Mouse (Mus musculus) neural tube, embryonic 14.5 days (tissue): ENCODE data around the gene Olfr1220. TPM values are rescaled to one million over a fixed set of nuclear protein-coding genes. Genes with fewer than 3 reads are reported as not detected.

Experiments
- ATAC-seq: fragments of 200-750 bp; cut with Nextera tagmentation; 2 replicates; pipeline ENCODE4 v1.8.0; 2017; ENCODE audit warnings: low read depth, mild to moderate bottlenecking, moderate TSS enrichment, moderate library complexity
- H3K27ac ChIP-seq: fragments of 300-500 bp; sonication (generic); 2 replicates; pipeline ENCODE4 v1.5.1; 2014; ENCODE audit warnings: low read depth, mild to moderate bottlenecking, control low read depth, low read length, moderate library complexity, mixed read lengths
- H3K27me3 ChIP-seq: fragments of 300-500 bp; sonication (generic); 2 replicates; pipeline ENCODE4 v1.6.1; 2014; ENCODE audit warnings: low read length; ENCODE audit not compliant: control insufficient read depth, insufficient read depth
- H3K36me3 ChIP-seq: fragments of 300-500 bp; sonication (generic); 2 replicates; pipeline ENCODE4 v1.6.1; 2014; ENCODE audit warnings: low read length, mixed read lengths; ENCODE audit not compliant: control insufficient read depth, insufficient read depth
- H3K4me1 ChIP-seq: fragments of 300-500 bp; sonication (generic); 2 replicates; pipeline ENCODE4 v1.6.1; 2014; ENCODE audit warnings: low read length; ENCODE audit not compliant: control insufficient read depth, insufficient read depth
- H3K4me2 ChIP-seq: fragments of 300-500 bp; sonication (generic); 2 replicates; pipeline ENCODE4 v1.6.1; 2014; ENCODE audit warnings: mild to moderate bottlenecking, low read depth, low read length, control low read depth
- H3K4me3 ChIP-seq: fragments of 300-500 bp; sonication (generic); 2 replicates; pipeline ENCODE4 v1.5.1; 2014; ENCODE audit warnings: low read depth, low read length, control low read depth, mixed read lengths
- H3K9ac ChIP-seq: fragments of 300-500 bp; sonication (generic); replicated peaks from 2 replicates; pipeline ENCODE4 v1.6.1; 2014; ENCODE audit warnings: low read depth, mild to moderate bottlenecking, control low read depth, low read length, mixed read lengths
- H3K9me3 ChIP-seq: fragments of 300-500 bp; sonication (generic); 2 replicates; pipeline ENCODE4 v1.6.1; 2016; ENCODE audit warnings: low read length; ENCODE audit not compliant: control insufficient read depth
- WGBS: fragments of 180-500 bp; shearing (Covaris S2); extraction: QIAGEN DNeasy Blood & Tissue Kit; methylation state at CpG from one replicate; pipeline ENCODE4 v1.1.7; 2014; 5-methylcytosine and 5-hydroxymethylcytosine counted together
- polyA plus RNA-seq: library from polyadenylated mRNA; unstranded; fragments of >200 nt; fragmentation: Nextera tagmentation; extraction: Ambion mirVana; gene quantifications from 2 replicates; pipeline ENCODE4 v1.2.1, GENCODE M21; 2014

Olfr1220 gene
- polyA plus RNA-seq: not detected in 2 replicates

- WGBS: 82% methylated on average over 3 of the region's 3 CpGs
- H3K36me3 ChIP-seq: no peaks in the 10 kb centered on the region
- no peak within 1 kb of the TSS for H3K27ac ChIP-seq
- H3K9ac ChIP-seq: no peak within 1 kb of the TSS
- H3K4me3 ChIP-seq: no peak within 1 kb of the TSS
- no peak within 1 kb of the TSS for H3K4me2 ChIP-seq
- no peak for ATAC-seq
- H3K27me3 ChIP-seq: no peaks in the 10 kb centered on the region
- H3K4me1 ChIP-seq: no peaks in the 10 kb centered on the region
- H3K9me3 ChIP-seq: no peaks in the 10 kb centered on the region
Measured at GRCm38 (mm10) chr2:89106735-89107134, at the start of gene Olfr1220. TSS of gene Olfr1220 (minus strand) at chr2:89106835.

GRCm38 (mm10) chr2:89151460-89151859, 44.8 kb upstream of the Olfr1220 start, which contains the start of gene Olfr1223:
TSS of gene Olfr1223 (minus strand) at chr2:89151560.
- H3K27me3 ChIP-seq: no peaks in the 10 kb centered on the region
- WGBS: 74% methylated on average over 1 of the region's 1 CpGs
- no peak within 1 kb of the TSS for H3K27ac ChIP-seq
- no peak within 1 kb of the TSS for H3K4me2 ChIP-seq
- no peak within 1 kb of the TSS for H3K9ac ChIP-seq
- no peak for ATAC-seq
- no peak within 1 kb of the TSS for H3K4me3 ChIP-seq
- no peaks in the 10 kb centered on the region for H3K4me1 ChIP-seq
- no peaks in the 10 kb centered on the region for H3K36me3 ChIP-seq
- no peaks in the 10 kb centered on the region for H3K9me3 ChIP-seq

- Histone ChIP-seq H3K9me3 (no peaks in the 10 kb centered on the region), H3K27ac (no peak within 1 kb of the TSS), H3K9ac (no peak within 1 kb of the TSS), H3K27me3 (no peaks in the 10 kb centered on the region), H3K4me2 (no peak within 1 kb of the TSS), H3K4me1 (no peaks in the 10 kb centered on the region), H3K4me3 (no peak within 1 kb of the TSS), H3K36me3 (no peaks in the 10 kb centered on the region)
- ATAC-seq: no peak
- 82% methylated on average over 3 of the region's 3 CpGs for WGBS
Measured at GRCm38 (mm10) chr2:89132954-89133353, 26.3 kb upstream of the Olfr1220 start, which contains the start of gene Olfr1222. TSS of gene Olfr1222 (minus strand) at chr2:89133054.

GRCm38 (mm10) chr2:89117183-89117582, 10.5 kb upstream of the Olfr1220 start, which contains the start of gene Olfr1221:
TSS of gene Olfr1221 (minus strand) at chr2:89117283.
- Histone ChIP-seq H3K4me2 (no peak within 1 kb of the TSS), H3K27ac (no peak within 1 kb of the TSS), H3K9me3 (no peaks in the 10 kb centered on the region), H3K4me1 (no peaks in the 10 kb centered on the region), H3K27me3 (no peaks in the 10 kb centered on the region), H3K36me3 (no peaks in the 10 kb centered on the region), H3K4me3 (no peak within 1 kb of the TSS), H3K9ac (no peak within 1 kb of the TSS)
- WGBS: 89% methylated on average over 2 of the region's 2 CpGs
- no peak for ATAC-seq

GRCm38 (mm10) chr2:89105651-89106050, 984 bp downstream of the Olfr1220 start:
- Histone ChIP-seq H3K27ac (no peak overlapping the region), H3K4me2 (no peak overlapping the region), H3K36me3 (no peaks in the 10 kb centered on the region), H3K9me3 (no peaks in the 10 kb centered on the region), H3K9ac (no peak overlapping the region), H3K27me3 (no peaks in the 10 kb centered on the region), H3K4me3 (no peak overlapping the region), H3K4me1 (no peaks in the 10 kb centered on the region)
- ATAC-seq: no peak

- no peak for ATAC-seq
- Histone ChIP-seq H3K27me3 (no peaks in the 10 kb centered on the region), H3K4me3 (no peak overlapping the region), H3K9me3 (no peaks in the 10 kb centered on the region), H3K4me2 (no peak overlapping the region), H3K9ac (no peak overlapping the region), H3K27ac (no peak overlapping the region), H3K36me3 (no peaks in the 10 kb centered on the region), H3K4me1 (no peaks in the 10 kb centered on the region)
- 95% methylated on average over 1 of the region's 1 CpGs for WGBS
Measured at GRCm38 (mm10) chr2:89093848-89094247, 12.8 kb downstream of the Olfr1220 start.

GRCm38 (mm10) chr2:89083413-89083812, 23.2 kb downstream of the Olfr1220 start, which contains the start of gene Olfr1219:
TSS of gene Olfr1219 (minus strand) at chr2:89083513.
- Histone ChIP-seq H3K4me3 (no peak within 1 kb of the TSS), H3K36me3 (no peaks in the 10 kb centered on the region), H3K9ac (no peak within 1 kb of the TSS), H3K4me1 (no peaks in the 10 kb centered on the region), H3K27me3 (no peaks in the 10 kb centered on the region), H3K27ac (no peak within 1 kb of the TSS), H3K4me2 (no peak within 1 kb of the TSS), H3K9me3 (no peaks in the 10 kb centered on the region)
- ATAC-seq: no peak
- WGBS: 67% methylated on average over 1 of the region's 1 CpGs

- H3K9ac ChIP-seq: no peak overlapping the region
- no peak for ATAC-seq
- H3K36me3 ChIP-seq: no peaks in the 10 kb centered on the region
- no peak overlapping the region for H3K27ac ChIP-seq
- no peak overlapping the region for H3K4me3 ChIP-seq
- H3K4me2 ChIP-seq: no peak overlapping the region
- H3K27me3 ChIP-seq: no peaks in the 10 kb centered on the region
- no peaks in the 10 kb centered on the region for H3K4me1 ChIP-seq
- no peaks in the 10 kb centered on the region for H3K9me3 ChIP-seq
Measured at GRCm38 (mm10) chr2:89081487-89081886, 25.1 kb downstream of the Olfr1220 start.

- H3K4me1 ChIP-seq: no peaks in the 10 kb centered on the region
- no peak within 1 kb of the TSS for H3K27ac ChIP-seq
- ATAC-seq: no peak
- no peaks in the 10 kb centered on the region for H3K36me3 ChIP-seq
- H3K9ac ChIP-seq: no peak within 1 kb of the TSS
- H3K9me3 ChIP-seq: no peaks in the 10 kb centered on the region
- no peak within 1 kb of the TSS for H3K4me2 ChIP-seq
- H3K27me3 ChIP-seq: no peaks in the 10 kb centered on the region
- H3K4me3 ChIP-seq: no peak within 1 kb of the TSS
Measured at GRCm38 (mm10) chr2:89061087-89061486, 45.5 kb downstream of the Olfr1220 start, which contains the start of gene Olfr1218. TSS of gene Olfr1218 (minus strand) at chr2:89061187.
